Mouse (Mus musculus) bone marrow macrophage, adult 2 months (primary cell): ENCODE data around the gene Rpusd4. TPM values are rescaled to one million over a fixed set of nuclear protein-coding genes. Genes with fewer than 3 reads are reported as not detected.

ENCODE experiments used
- H3K27ac ChIP-seq: 2 replicates; pipeline ENCODE4 v1.5.1; 2012; ENCODE audit warnings: low read depth, low read length; ENCODE audit not compliant: insufficient read depth
- H3K4me1 ChIP-seq: 2 replicates; pipeline ENCODE4 v1.6.1; 2012; ENCODE audit warnings: low read length; ENCODE audit not compliant: control insufficient read depth, insufficient read depth
- H3K4me3 ChIP-seq: 2 replicates; pipeline ENCODE4 v1.5.1; 2012; ENCODE audit warnings: mild to moderate bottlenecking, low read length, moderate library complexity; ENCODE audit not compliant: insufficient read depth
- CTCF ChIP-seq: IDR thresholded peaks from 2 replicates; pipeline ENCODE4 v1.5.1; 2012; ENCODE audit warnings: low read depth, mild to moderate bottlenecking, low read length, moderate library complexity
- POLR2A ChIP-seq: IDR thresholded peaks from 2 replicates; pipeline ENCODE4 v1.6.1; 2012; ENCODE audit warnings: mild to moderate bottlenecking, low read depth, low read length, borderline replicate concordance
- polyA plus RNA-seq: library from polyadenylated mRNA; stranded (reverse); fragments of >200 nt; gene quantifications from 2 replicates; pipeline ENCODE4 v1.2.4, GENCODE M21; 2012; ENCODE audit not compliant: missing spikeins, insufficient read depth, insufficient read length

Rpusd4 gene
- polyA plus RNA-seq, 1 experiment = 23.9 TPM

GRCm38 (mm10) chr9:35312516-35312915 is 44.9 kb downstream of the Rpusd4 start:
- TF ChIP-seq CTCF (no peak), POLR2A (no peak)
- Histone ChIP-seq H3K4me1 (no peaks in the 10 kb centered on the region), H3K27ac (no peak overlapping the region), H3K4me3 (no peak overlapping the region)

GRCm38 (mm10) chr9:35313601-35314000 is 45.9 kb downstream of the Rpusd4 start:
- Histone ChIP-seq H3K4me3 (no peak overlapping the region), H3K27ac (no peak overlapping the region)
- TF ChIP-seq POLR2A (no peak), CTCF (no peak)

DNA sequence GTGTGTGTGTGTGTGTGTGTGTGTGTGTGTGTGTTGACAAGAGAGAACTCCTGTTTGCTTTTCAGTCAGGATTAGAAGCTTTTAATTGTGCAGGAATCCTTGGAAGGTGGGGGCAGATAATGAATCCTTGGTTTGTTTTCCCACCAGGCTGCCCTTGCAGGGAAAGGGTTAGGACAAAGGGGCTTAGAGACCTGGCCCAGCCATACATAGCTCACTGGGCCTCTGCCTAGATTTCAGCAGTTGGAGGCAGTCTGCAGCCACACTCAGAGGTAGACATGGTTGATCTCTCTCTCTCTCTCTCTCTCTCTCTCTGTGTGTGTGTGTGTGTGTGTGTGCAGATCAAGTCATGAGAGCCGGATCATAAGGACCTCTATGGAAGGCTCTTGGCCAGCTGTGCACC is 46.6 kb downstream of the Rpusd4 start:
- TF ChIP-seq POLR2A = no peak
- no peak for TF ChIP-seq CTCF
- no peak overlapping the region for H3K4me3 ChIP-seq
- no peak overlapping the region for H3K27ac ChIP-seq
- H3K4me1 ChIP-seq = no peaks in the 10 kb centered on the region

More at GRCm38 (mm10) chr9:35313601-35314000, 45.9 kb downstream of the Rpusd4 start:
- no peaks in the 10 kb centered on the region for H3K4me1 ChIP-seq

DNA sequence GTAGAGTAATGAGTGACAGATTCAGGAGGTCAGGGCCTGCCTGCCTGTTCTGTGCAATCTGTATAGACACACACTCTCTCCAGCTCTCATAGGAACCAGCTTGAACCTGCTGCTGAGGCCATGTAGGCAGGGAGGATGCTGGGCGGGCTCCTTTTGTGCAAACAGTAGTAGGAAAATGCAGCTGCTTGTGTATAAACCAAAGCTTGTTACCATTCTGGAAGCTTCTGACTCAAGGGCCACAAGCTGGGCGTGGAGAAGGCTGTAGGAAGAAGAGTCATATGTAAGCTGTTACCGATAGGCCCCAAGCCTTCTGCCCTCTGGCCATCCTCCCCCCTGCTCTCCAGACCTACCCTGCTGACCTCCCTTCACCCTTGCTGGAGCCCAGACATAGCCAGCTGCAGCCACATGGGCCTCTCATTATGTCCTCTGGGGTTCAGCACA is 49.1 kb downstream of the Rpusd4 start:
- H3K27ac ChIP-seq = no peak overlapping the region
- H3K4me3 ChIP-seq = no peak overlapping the region
- H3K4me1 ChIP-seq = no peaks in the 10 kb centered on the region
- TF ChIP-seq POLR2A = no peak
- TF ChIP-seq CTCF = no peak

DNA sequence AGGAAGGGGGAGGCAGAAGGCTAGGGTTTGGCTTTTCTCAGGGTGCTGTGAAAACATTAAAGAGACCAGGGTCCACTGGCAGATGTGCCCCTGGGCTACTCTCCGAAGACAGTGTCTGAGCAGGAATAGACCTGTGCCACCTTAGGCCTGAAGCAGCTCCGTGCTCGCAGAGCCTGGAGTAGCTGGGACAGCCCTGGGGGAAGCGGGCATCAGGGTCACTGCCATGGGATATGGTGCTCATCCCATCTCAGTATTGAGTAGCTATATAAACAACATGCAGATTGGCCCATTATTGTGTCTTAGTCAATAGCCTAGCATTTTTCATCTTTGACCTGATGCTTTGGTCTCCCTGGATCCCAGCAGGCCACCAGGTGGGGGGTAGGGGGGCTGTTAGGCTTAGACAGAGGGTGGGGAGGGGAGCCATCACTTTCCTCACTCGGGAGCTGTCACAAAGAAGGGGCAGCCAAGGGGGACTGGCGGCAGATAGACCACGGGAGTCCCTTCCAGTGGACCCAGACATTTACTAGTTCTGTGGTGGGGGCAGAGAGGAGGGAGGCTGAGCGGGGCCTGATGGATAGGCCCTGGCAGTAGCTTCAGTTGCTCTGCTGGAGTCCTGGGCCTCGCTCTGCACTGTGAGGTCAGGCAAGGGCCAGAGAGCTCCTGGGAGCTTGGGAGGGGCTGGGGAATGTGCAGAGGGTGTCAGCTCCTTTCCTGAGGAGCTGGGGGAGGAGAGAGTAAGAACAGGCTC is 49.7 kb downstream of the Rpusd4 start:
- no peaks in the 10 kb centered on the region for H3K4me1 ChIP-seq
- TF ChIP-seq CTCF (no peak), POLR2A (no peak)
- no peak overlapping the region for H3K4me3 ChIP-seq
- H3K27ac ChIP-seq = no peak overlapping the region

GRCm38 (mm10) chr9:35318537-35319172 is 51.0 kb downstream of the Rpusd4 start:
- Histone ChIP-seq H3K4me3 (no peak overlapping the region), H3K4me1 (no peaks in the 10 kb centered on the region), H3K27ac (no peak overlapping the region)
- TF ChIP-seq CTCF = no peak
- no peak for TF ChIP-seq POLR2A

DNA sequence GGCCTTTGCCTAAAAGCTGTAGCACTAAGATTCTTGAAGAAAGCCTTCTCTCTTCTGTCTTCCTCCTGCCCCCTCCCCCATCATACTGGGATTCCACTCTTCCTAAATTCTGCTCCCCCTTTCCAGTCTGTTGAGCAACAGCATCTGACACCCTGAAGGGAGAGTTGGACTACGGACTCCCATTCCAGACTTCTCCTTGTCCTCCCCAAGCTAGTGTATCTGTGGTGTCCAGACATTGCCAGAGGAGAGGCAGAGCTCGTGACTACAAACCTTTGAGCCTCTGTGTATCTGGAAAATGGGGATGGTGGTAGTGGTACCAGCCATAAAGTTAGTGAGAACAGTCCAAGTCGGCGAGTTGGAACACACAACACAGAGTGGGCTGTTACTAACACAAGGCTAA is 52.6 kb downstream of the Rpusd4 start:
- Histone ChIP-seq H3K4me3 (no peak overlapping the region), H3K4me1 (no peaks in the 10 kb centered on the region), H3K27ac (no peak overlapping the region)
- no peak for TF ChIP-seq POLR2A
- no peak for TF ChIP-seq CTCF

- no peak for TF ChIP-seq CTCF
- TF ChIP-seq POLR2A = no peak
- Histone ChIP-seq H3K4me3 (no peak overlapping the region), H3K27ac (no peak overlapping the region), H3K4me1 (no peaks in the 10 kb centered on the region)
Measured at GRCm38 (mm10) chr9:35323974-35324373, 56.3 kb downstream of the Rpusd4 start.

DNA sequence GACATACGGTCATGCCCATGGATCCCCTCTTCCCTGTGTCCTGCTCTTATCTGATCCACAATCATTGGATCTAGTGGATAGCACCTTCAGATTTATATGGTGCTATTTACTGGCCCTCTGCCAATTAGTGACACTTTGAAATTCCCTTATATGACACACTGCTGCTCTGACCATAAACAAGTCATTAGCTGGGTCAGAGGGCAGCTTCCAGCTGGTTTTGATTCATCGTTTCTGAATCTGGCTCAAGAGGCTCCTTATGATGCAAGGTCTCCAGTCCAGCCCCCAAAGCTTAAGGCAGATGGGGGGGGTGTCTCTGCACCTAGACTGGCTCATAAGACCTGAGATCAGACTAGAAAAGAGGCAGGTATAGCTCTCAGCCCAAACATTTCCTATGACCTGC is 56.9 kb downstream of the Rpusd4 start:
- H3K4me1 ChIP-seq = no peaks in the 10 kb centered on the region
- H3K4me3 ChIP-seq = no peak overlapping the region
- no peak overlapping the region for H3K27ac ChIP-seq
- TF ChIP-seq POLR2A (no peak), CTCF (no peak)

DNA sequence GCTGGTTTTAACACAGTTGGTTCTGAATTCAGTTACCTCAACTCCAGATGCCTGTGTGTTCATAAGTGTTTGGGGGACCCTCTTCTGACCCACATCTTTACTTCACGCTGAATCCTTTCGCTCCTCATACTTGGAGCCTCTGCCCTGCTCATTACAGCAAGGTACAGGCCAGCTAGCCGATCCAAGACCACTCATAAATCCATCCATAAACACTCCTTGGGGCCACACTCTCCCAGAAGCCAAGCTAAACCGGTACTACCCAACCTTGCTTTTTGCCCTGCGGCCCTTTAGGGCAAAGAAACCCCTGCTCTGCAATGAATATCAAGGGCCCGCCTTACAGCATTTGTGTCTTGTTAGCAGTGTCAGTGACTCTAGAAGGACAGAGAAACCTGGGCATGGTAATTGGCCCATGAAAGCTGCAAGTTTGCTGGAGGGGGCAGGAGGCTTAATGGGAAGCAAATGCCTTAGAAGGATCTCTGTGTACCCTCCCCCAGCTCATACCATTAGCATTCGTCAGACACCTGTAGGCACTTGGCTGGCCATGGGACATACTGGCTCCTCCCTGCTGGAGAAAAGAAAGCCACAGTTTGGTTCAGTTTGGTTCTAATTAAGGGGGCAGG is 59.1 kb downstream of the Rpusd4 start:
- Histone ChIP-seq H3K4me1 (no peaks in the 10 kb centered on the region), H3K27ac (no peak overlapping the region), H3K4me3 (no peak overlapping the region)
- no peak for TF ChIP-seq POLR2A
- no peak for TF ChIP-seq CTCF

Other genes starting within 250 kb of the Rpusd4 start
- gene St3gal4, start 148.6 kb upstream of the Rpusd4 start, polyA plus RNA-seq = 36.0 and 37.0 TPM in 2 replicates
- gene Dcps, start 91.8 kb upstream of the Rpusd4 start, polyA plus RNA-seq = 23.4 and 24.3 TPM in 2 replicates
- 57.1 and 67.5 TPM in 2 replicates for gene Srpr, start 67.7 kb upstream of the Rpusd4 start, polyA plus RNA-seq
- 8.5 and 9.5 TPM in 2 replicates for gene Tirap, start 67.6 kb upstream of the Rpusd4 start, polyA plus RNA-seq
- gene Foxred1, start 56.8 kb upstream of the Rpusd4 start, polyA plus RNA-seq = 19.1 and 24.6 TPM in 2 replicates
- 42.1 and 47.2 TPM in 2 replicates for gene Fam118b, start 60 bp upstream of the Rpusd4 start, polyA plus RNA-seq
- 0.20 and 0.75 TPM in 2 replicates for gene Cdon, start 153.3 kb downstream of the Rpusd4 start, polyA plus RNA-seq